Mouse (Mus musculus) embryonic facial prominence, embryonic 10.5 days (tissue): Measurements from ENCODE around the gene Tango6. TPM values are rescaled to one million over a fixed set of nuclear protein-coding genes. Genes with fewer than 3 reads are reported as not detected.

Source experiments
- DNase-seq: peaks from one replicate; pipeline ENCODE4 v3.0.0-alpha.2; 2017; ENCODE audit warnings: low spot score
- H3K27ac ChIP-seq: fragments of 300-500 bp; sonication (generic); replicated peaks from 2 replicates; pipeline ENCODE4 v1.5.1; 2016; ENCODE audit warnings: mild to moderate bottlenecking
- H3K27me3 ChIP-seq: fragments of 300-500 bp; sonication (generic); replicated peaks from 2 replicates; pipeline ENCODE4 v1.6.1; 2016; ENCODE audit warnings: low read depth, mild to moderate bottlenecking; ENCODE audit not compliant: poor library complexity, severe bottlenecking
- H3K36me3 ChIP-seq: fragments of 300-500 bp; sonication (generic); replicated peaks from 2 replicates; pipeline ENCODE4 v1.6.1; 2016; ENCODE audit warnings: mild to moderate bottlenecking, moderate library complexity
- H3K4me1 ChIP-seq: fragments of 300-500 bp; sonication (generic); 2 replicates; pipeline ENCODE4 v1.6.1; 2016
- H3K4me3 ChIP-seq: fragments of 300-500 bp; sonication (generic); 2 replicates; pipeline ENCODE4 v1.5.1; 2016; ENCODE audit warnings: mild to moderate bottlenecking, moderate library complexity
- H3K9me3 ChIP-seq: fragments of 300-500 bp; sonication (generic); 2 replicates; pipeline ENCODE4 v1.6.1; 2016; ENCODE audit warnings: mild to moderate bottlenecking
- WGBS: fragments of 180-500 bp; shearing (Covaris S2); methylation state at CpG from one replicate; pipeline ENCODE4 v1.1.7; 2016; 5-methylcytosine and 5-hydroxymethylcytosine counted together
- polyA plus RNA-seq: library from polyadenylated mRNA; unstranded; fragments of >200 nt; fragmentation: Nextera tagmentation; extraction: Ambion mirVana; gene quantifications from 2 replicates; pipeline ENCODE4 v1.2.1, GENCODE M21; 2016

Tango6 gene
- polyA plus RNA-seq, 1 experiment from 2014 or later: 16.3 TPM

- WGBS: 41% methylated on average over 9 of the region's 9 CpGs
- no peak overlapping the region for H3K4me3 ChIP-seq
- peaks cover 26% of the 10 kb centered on the region for H3K36me3 ChIP-seq
- peaks cover 11% of the 10 kb centered on the region for H3K4me1 ChIP-seq
- H3K27ac ChIP-seq: no peak overlapping the region; the same call in 1 of the 2 replicates
- H3K27me3 ChIP-seq: no peaks in the 10 kb centered on the region
- DNase-seq: no peak
- 0 out of 2 replicates have a peak, but pooled peaks cover 6% of the 10 kb centered on the region for H3K9me3 ChIP-seq
Measured at GRCm38 (mm10) chr8:106809726-106810125, 126.9 kb downstream of the Tango6 start.

DNA sequence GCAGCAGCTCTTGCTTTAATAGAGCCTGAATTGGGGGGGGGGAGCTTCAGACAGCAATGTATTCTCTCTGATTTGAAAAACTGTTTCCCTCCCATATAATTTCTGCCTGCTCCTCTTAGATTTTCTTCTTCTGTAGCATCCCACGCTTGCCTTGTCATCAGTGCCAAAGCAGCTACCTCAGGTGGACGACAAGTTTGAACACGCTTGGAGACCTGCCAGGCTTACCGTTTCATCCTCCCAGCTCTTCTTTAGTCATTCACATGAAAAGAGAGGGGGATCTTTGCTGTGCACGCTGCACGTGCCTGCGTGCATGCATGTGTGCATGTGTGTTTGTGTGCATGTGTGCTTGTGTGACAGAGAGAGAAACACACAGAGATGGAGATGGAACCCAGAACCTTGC, 127.5 kb downstream of the Tango6 start:
- no peak overlapping the region for H3K27ac ChIP-seq
- no peaks in the 10 kb centered on the region for H3K27me3 ChIP-seq
- H3K4me1 ChIP-seq: peaks cover 11% of the 10 kb centered on the region
- WGBS: 94% methylated on average over 7 of the region's 7 CpGs
- peaks cover 25% of the 10 kb centered on the region for H3K36me3 ChIP-seq
- no peak overlapping the region for H3K4me3 ChIP-seq
- H3K9me3 ChIP-seq: 0 out of 2 replicates have a peak, but pooled peaks cover 5% of the 10 kb centered on the region
- DNase-seq: no peak

DNA sequence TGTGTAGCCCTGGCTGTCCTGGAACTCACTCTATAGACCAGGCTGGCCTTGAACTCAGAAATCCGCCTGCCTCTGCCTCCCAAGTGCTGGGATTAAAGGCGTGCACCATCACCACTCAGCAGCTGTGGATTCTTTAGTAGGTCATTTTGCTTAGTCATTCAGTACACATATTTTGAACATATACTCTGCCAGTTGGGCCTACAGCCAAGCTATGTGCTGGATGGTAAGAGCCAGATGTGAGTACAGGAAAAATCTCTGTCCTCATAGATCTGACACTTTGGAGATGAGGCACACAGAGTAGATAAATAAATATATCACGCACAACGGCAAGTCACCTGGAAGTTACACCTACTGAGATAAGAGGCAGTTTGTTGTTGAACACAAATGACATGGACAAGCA, 129.7 kb downstream of the Tango6 start:
- WGBS: 91% methylated on average over 4 of the region's 4 CpGs
- H3K9me3 ChIP-seq: no peaks in the 10 kb centered on the region
- H3K36me3 ChIP-seq: peaks cover 12% of the 10 kb centered on the region
- H3K4me3 ChIP-seq: no peak overlapping the region
- no peak for DNase-seq
- H3K27me3 ChIP-seq: no peaks in the 10 kb centered on the region
- H3K27ac ChIP-seq: no peak overlapping the region
- peaks cover 16% of the 10 kb centered on the region for H3K4me1 ChIP-seq

GRCm38 (mm10) chr8:106816431-106817170, 133.7 kb downstream of the Tango6 start:
- Histone ChIP-seq H3K27ac (no peak overlapping the region), H3K36me3 (peaks cover 13% of the 10 kb centered on the region; the same call in 1 of the 2 replicates), H3K9me3 (no peaks in the 10 kb centered on the region), H3K4me1 (peaks cover 17% of the 10 kb centered on the region), H3K27me3 (no peaks in the 10 kb centered on the region), H3K4me3 (no peak overlapping the region)
- no peak for DNase-seq
- WGBS: 89% methylated on average over 9 of the region's 9 CpGs

- H3K4me3 ChIP-seq: no peak overlapping the region
- WGBS: 80% methylated on average over 4 of the region's 4 CpGs
- no peak for DNase-seq
Measured at GRCm38 (mm10) chr8:106817171-106817545, 134.3 kb downstream of the Tango6 start.

GRCm38 (mm10) chr8:106818626-106819515, 136.0 kb downstream of the Tango6 start:
- Histone ChIP-seq H3K36me3 (peaks cover 26% of the 10 kb centered on the region), H3K27me3 (no peaks in the 10 kb centered on the region), H3K27ac (no peak overlapping the region), H3K4me3 (no peak overlapping the region), H3K4me1 (peaks cover 19% of the 10 kb centered on the region), H3K9me3 (no peaks in the 10 kb centered on the region)
- DNase-seq: no peak
- 88% methylated on average over 17 of the region's 17 CpGs for WGBS

More at GRCm38 (mm10) chr8:106817171-106817545, 134.3 kb downstream of the Tango6 start:
- peaks cover 19% of the 10 kb centered on the region for H3K4me1 ChIP-seq
- no peak overlapping the region for H3K27ac ChIP-seq
- H3K36me3 ChIP-seq: peaks cover 15% of the 10 kb centered on the region
- no peaks in the 10 kb centered on the region for H3K9me3 ChIP-seq
- no peaks in the 10 kb centered on the region for H3K27me3 ChIP-seq

DNA sequence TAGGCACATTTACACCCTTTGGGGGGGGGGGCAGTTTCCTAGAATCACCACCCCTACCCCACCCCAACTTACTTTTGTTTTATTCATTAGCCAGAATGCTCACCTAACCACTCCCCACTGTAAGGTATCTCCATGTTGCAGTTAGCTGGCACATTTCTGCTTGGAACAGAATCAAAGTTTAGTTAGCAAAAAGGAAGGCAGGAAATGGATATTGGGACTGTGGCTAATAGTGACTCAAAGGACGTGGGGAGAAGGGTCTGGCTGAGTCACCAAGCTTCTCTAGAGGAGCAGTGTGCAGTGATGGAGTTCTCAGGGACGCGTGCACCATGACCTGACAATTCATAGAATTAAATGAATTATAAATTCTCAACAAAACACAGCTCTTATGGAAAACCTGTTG, 136.7 kb downstream of the Tango6 start:
- Histone ChIP-seq H3K36me3 (peaks cover 26% of the 10 kb centered on the region), H3K27ac (no peak overlapping the region), H3K27me3 (no peaks in the 10 kb centered on the region), H3K9me3 (no peaks in the 10 kb centered on the region), H3K4me3 (no peak overlapping the region), H3K4me1 (peaks cover 19% of the 10 kb centered on the region)
- DNase-seq: no peak
- WGBS: 92% methylated on average over 3 of the region's 3 CpGs

DNA sequence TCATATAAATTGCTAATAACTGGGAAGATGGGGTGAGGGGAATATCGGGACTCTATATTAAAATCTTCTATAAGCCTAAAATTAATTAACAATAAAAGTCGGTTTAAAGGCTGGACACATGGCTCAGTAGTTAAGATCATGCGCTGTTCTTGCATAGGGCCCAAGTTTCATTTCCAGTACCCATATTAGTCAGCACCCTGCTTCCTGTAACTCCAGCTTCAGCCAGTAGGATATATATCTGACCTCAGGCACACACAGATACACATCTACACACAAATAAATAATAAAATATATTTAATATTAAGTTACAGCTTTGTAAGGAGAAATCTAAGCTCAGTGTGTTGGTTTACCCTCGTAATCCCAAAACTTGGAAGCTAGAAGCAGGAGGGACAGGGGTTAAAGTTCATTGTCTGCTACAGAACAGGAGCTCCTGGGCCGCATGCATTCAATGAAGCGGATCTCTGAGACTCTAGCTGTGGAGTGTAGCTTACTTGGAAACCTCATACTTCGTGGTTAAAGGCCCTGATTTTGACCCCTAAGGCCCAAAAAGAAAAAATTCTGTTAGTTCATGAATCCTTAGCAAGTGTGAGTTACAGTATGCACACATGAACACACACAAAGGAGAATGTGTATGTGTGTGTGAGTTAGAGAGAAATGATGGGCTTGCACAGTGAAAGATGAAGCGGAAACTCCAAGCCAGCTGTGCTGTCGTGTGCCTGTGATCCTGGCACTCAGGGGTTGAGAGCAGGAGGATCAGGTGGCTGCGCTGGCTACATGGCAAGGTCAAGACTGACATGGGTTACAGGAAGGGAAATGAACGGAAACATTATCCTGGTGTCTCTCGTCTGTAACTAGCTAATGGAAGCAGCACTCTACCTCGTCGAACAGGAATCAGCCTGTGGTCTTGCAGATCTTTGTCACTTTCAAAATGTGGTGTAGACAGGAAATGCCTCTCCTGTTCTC, 138.0 kb downstream of the Tango6 start:
- Histone ChIP-seq H3K27ac (peak overlapping the region; percentile 3; the same call in 1 of the 2 replicates), H3K9me3 (no peaks in the 10 kb centered on the region), H3K36me3 (peaks cover 26% of the 10 kb centered on the region), H3K27me3 (no peaks in the 10 kb centered on the region), H3K4me3 (no peak overlapping the region), H3K4me1 (peaks cover 19% of the 10 kb centered on the region)
- DNase-seq: no peak
- 70% methylated on average over 14 of the region's 14 CpGs for WGBS

DNA sequence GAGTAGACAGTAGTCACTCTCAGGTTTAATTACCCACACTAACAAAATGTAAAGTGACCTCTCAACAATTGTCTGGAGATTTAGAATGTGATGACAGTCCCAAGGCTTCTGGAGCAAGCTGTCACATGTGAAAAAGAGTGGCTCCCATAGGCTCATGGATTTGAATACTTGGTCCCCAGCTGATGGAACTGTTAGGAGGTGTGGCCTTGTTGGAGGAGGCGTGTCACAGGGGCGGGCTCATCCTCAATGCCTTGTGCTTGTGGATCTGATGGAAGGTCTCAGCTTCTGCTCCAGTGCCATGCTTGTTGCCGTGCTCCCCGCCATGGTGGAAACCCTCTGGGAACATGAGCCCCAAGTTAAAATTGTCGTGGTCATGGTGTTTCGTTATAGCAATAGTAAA, 146.1 kb downstream of the Tango6 start:
- H3K36me3 ChIP-seq: peaks cover 13% of the 10 kb centered on the region; the same call in 1 of the 2 replicates
- WGBS: 85% methylated on average over 6 of the region's 6 CpGs
- H3K27ac ChIP-seq: no peak overlapping the region
- no peaks in the 10 kb centered on the region for H3K9me3 ChIP-seq
- no peak overlapping the region for H3K4me3 ChIP-seq
- DNase-seq: no peak
- no peaks in the 10 kb centered on the region for H3K27me3 ChIP-seq
- no peaks in the 10 kb centered on the region for H3K4me1 ChIP-seq

DNA sequence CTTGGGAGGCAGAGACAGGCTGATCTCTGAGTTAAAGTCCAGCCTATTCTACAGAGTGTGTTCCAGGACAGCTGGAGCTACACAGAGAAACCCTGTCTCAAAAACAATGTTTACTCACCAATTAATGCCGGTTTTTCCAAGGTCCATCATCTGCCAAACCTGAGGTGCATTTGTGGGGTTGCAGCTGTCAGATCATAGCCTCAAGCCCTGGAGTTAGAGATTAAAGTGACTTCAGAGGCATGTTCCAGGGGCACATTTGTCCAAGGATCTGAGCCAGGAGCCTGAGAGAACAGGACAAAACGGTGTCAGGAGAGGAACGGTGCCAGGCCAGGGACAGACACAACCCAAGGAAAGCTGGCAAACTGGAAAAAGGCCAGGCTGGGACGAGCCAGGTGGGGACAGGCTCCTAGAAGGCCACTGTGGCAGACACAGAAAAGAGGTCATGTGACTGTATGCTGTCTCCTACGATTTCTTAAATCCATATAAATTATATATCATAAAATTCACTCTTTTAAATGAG, 146.7 kb downstream of the Tango6 start:
- Histone ChIP-seq H3K9me3 (no peaks in the 10 kb centered on the region), H3K4me1 (no peaks in the 10 kb centered on the region), H3K36me3 (peaks cover 13% of the 10 kb centered on the region; the same call in 1 of the 2 replicates), H3K4me3 (no peak overlapping the region), H3K27me3 (no peaks in the 10 kb centered on the region), H3K27ac (no peak overlapping the region)
- 88% methylated on average over 5 of the region's 5 CpGs for WGBS
- no peak for DNase-seq

DNA sequence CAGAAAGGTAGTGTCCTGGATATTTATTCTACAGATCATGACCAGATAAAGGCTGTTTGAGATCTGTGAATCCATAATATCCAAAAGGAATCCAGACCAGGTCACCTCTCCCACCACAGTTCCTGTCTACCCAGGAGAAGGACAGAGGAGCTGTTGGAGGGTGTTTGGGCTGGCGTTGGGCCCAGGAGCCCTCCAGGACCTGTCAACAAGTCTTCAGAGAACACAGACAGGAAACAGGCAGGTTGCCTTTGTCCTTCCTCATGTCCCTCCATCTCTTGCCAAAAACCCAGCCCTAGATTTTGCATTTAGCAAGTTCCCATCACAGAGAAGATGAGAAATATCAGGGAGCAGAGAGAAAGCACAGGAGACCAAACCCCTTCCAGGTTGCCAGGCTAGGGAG, 152.0 kb downstream of the Tango6 start:
- Histone ChIP-seq H3K27ac (no peak overlapping the region), H3K4me3 (no peak overlapping the region), H3K4me1 (peaks cover 12% of the 10 kb centered on the region), H3K27me3 (no peaks in the 10 kb centered on the region), H3K9me3 (no peaks in the 10 kb centered on the region), H3K36me3 (peaks cover 12% of the 10 kb centered on the region; the same call in 1 of the 2 replicates)
- 89% methylated on average over 1 of the region's 1 CpGs for WGBS
- DNase-seq: no peak
